Mouse (Mus musculus) olfactory bulb, adult 2 months (tissue): ENCODE measurements around the gene Hnrnpu. TPM values are rescaled to one million over a fixed set of nuclear protein-coding genes. Genes with fewer than 3 reads are reported as not detected.

Source experiments
- H3K27ac ChIP-seq: fragments of 200-500 bp; 2 replicates; pipeline ENCODE4 v1.5.1; 2012; ENCODE audit warnings: low read depth, low read length; ENCODE audit not compliant: insufficient read depth
- H3K4me1 ChIP-seq: fragments of 200-500 bp; 2 replicates; pipeline ENCODE4 v1.6.1; 2012; ENCODE audit warnings: low read length; ENCODE audit not compliant: control insufficient read depth, insufficient read depth
- H3K4me3 ChIP-seq: fragments of 200-500 bp; 2 replicates; pipeline ENCODE4 v1.5.1; 2012; ENCODE audit warnings: mild to moderate bottlenecking, low read depth, low read length, moderate library complexity; ENCODE audit not compliant: insufficient read depth
- CTCF ChIP-seq: fragments of 200-500 bp; IDR thresholded peaks from 2 replicates; pipeline ENCODE4 v1.5.1; 2012; ENCODE audit warnings: low read depth, mild to moderate bottlenecking, low read length, moderate library complexity; ENCODE audit not compliant: insufficient read depth
- POLR2A ChIP-seq: fragments of 200-500 bp; IDR thresholded peaks from 2 replicates; pipeline ENCODE4 v1.6.1; 2012; ENCODE audit warnings: mild to moderate bottlenecking, low read depth, low read length, moderate library complexity; ENCODE audit not compliant: insufficient read depth
- WGBS: fragments of 180-500 bp; shearing (Covaris S2); methylation state at CpG from one replicate; pipeline ENCODE4 v1.1.7; 2018; 5-methylcytosine and 5-hydroxymethylcytosine counted together
- polyA plus RNA-seq: library from polyadenylated mRNA; stranded (reverse); fragments of >200 nt; gene quantifications from 2 replicates; pipeline ENCODE4 v1.2.4, GENCODE M21; 2012; ENCODE audit warnings: low replicate concordance; ENCODE audit not compliant: missing spikeins, insufficient read depth, insufficient read length

The Hnrnpu gene
- polyA plus RNA-seq, 1 experiment = 2,130 TPM

GRCm38 (mm10) chr1:178342612-178343011 lies 5.0 kb upstream of the Hnrnpu start:
- WGBS = 85% methylated on average over 5 of the region's 5 CpGs
- peaks cover 3% of the 10 kb centered on the region; the same call in 1 of the 2 replicates for H3K4me1 ChIP-seq
- TF ChIP-seq POLR2A (no peak), CTCF (no peak)
- H3K27ac ChIP-seq = no peak overlapping the region
- H3K4me3 ChIP-seq = no peak overlapping the region

GRCm38 (mm10) chr1:178342063-178342462 lies 4.5 kb upstream of the Hnrnpu start:
- Histone ChIP-seq H3K4me1 (peaks cover 3% of the 10 kb centered on the region; the same call in 1 of the 2 replicates), H3K27ac (no peak overlapping the region), H3K4me3 (no peak overlapping the region)
- 74% methylated on average over 1 of the region's 1 CpGs for WGBS
- TF ChIP-seq CTCF (no peak), POLR2A (no peak)

- no peak for TF ChIP-seq CTCF
- no peak for TF ChIP-seq POLR2A
- Histone ChIP-seq H3K4me1 (peaks cover 3% of the 10 kb centered on the region; the same call in 1 of the 2 replicates), H3K4me3 (no peak overlapping the region), H3K27ac (no peak overlapping the region)
- 86% methylated on average over 3 of the region's 3 CpGs for WGBS
These were observed 3.8 kb upstream of the Hnrnpu start for GRCm38 (mm10) chr1:178341435-178341834.

GRCm38 (mm10) chr1:178340213-178340612 lies 2.6 kb upstream of the Hnrnpu start:
- TF ChIP-seq POLR2A (no peak), CTCF (no peak)
- Histone ChIP-seq H3K4me1 (peaks cover 3% of the 10 kb centered on the region; the same call in 1 of the 2 replicates), H3K27ac (no peak overlapping the region), H3K4me3 (no peak overlapping the region)
- 47% methylated on average over 2 of the region's 2 CpGs for WGBS

- TF ChIP-seq CTCF (no peak), POLR2A (no peak)
- 7% methylated on average over 6 of the region's 6 CpGs for WGBS
- Histone ChIP-seq H3K4me1 (peaks cover 3% of the 10 kb centered on the region; the same call in 1 of the 2 replicates), H3K27ac (peak overlapping the region; percentile 94), H3K4me3 (peak overlapping the region; percentile 36)
These were observed 683 bp upstream of the Hnrnpu start for GRCm38 (mm10) chr1:178338318-178338641.

GRCm38 (mm10) chr1:178336777-178337481 lies 668 bp downstream of the Hnrnpu start:
- H3K4me3 ChIP-seq = peak overlapping the region; percentile 94
- peak overlapping the region; percentile 90 for H3K27ac ChIP-seq
- WGBS = under 1% methylated on average over 87 of the region's 89 CpGs
- TF ChIP-seq CTCF (no peak), POLR2A (0 out of 2 replicates have a peak, but pooled peaks have one; percentile 5)
- peaks cover 3% of the 10 kb centered on the region; the same call in 1 of the 2 replicates for H3K4me1 ChIP-seq

- TF ChIP-seq CTCF (no peak), POLR2A (peak; percentile 26; the same call in 1 of the 2 replicates)
- no peak overlapping the region for H3K27ac ChIP-seq
- H3K4me1 ChIP-seq = peaks cover 3% of the 10 kb centered on the region; the same call in 1 of the 2 replicates
- under 1% methylated on average over 52 of the region's 53 CpGs for WGBS
- H3K4me3 ChIP-seq = peak overlapping the region; percentile 94
These were observed 1.3 kb downstream of the Hnrnpu start for GRCm38 (mm10) chr1:178336289-178336775.

- peak overlapping the region; percentile 94 for H3K4me3 ChIP-seq
- H3K4me1 ChIP-seq = peaks cover 3% of the 10 kb centered on the region; the same call in 1 of the 2 replicates
- H3K27ac ChIP-seq = no peak overlapping the region
- TF ChIP-seq CTCF = no peak
- no peak for TF ChIP-seq POLR2A
- WGBS = 0% methylated on average over 16 of the region's 16 CpGs
These were observed 1.7 kb downstream of the Hnrnpu start for GRCm38 (mm10) chr1:178335860-178336261.

GRCm38 (mm10) chr1:178329946-178330345 lies 7.7 kb downstream of the Hnrnpu start:
- 33% methylated on average over 6 of the region's 6 CpGs for WGBS
- Histone ChIP-seq H3K4me3 (no peak overlapping the region), H3K27ac (no peak overlapping the region), H3K4me1 (no peaks in the 10 kb centered on the region)
- no peak for TF ChIP-seq CTCF
- TF ChIP-seq POLR2A = no peak
